Mouse (Mus musculus) ES-E14 (cell line): ENCODE results near the gene Aox1. TPM values are rescaled to one million over a fixed set of nuclear protein-coding genes. Genes with fewer than 3 reads are reported as not detected.
A peak's percentile ranks its signal among the peaks of the same experiment; 100 is the strongest.

Source experiments
- DNase-seq: peaks from one replicate; pipeline ENCODE4 v3.0.0-alpha.2; 2013; ENCODE audit warnings: low read depth, low spot score
- H3K27ac ChIP-seq: 2 replicates; pipeline ENCODE4 v1.5.1; 2012; ENCODE audit warnings: low read depth, mild to moderate bottlenecking, low read length, moderate library complexity, mixed read lengths; ENCODE audit not compliant: poor library complexity, insufficient read depth, severe bottlenecking
- H3K36me3 ChIP-seq: 2 replicates; pipeline ENCODE4 v1.6.1; 2012; ENCODE audit warnings: mild to moderate bottlenecking, low read length, moderate library complexity, mixed read lengths; ENCODE audit not compliant: control insufficient read depth, poor library complexity, insufficient read depth, severe bottlenecking
- H3K4me1 ChIP-seq, 2 experiments: fragments of 150-350 bp in 1 of 2; sonication (generic) in 1 of 2; 2 replicates each; pipeline ENCODE4 v1.6.1; 2012; ENCODE audit warnings: low read length in 2 of 2, mild to moderate bottlenecking in 1 of 2, mixed read lengths in 1 of 2; ENCODE audit not compliant: control insufficient read depth in 2 of 2, insufficient read depth in 2 of 2, poor library complexity in 1 of 2
- H3K4me3 ChIP-seq, 2 experiments: fragments of 150-350 bp in 1 of 2; sonication (generic) in 1 of 2; 2 replicates each; pipeline ENCODE4 v1.5.1; 2012; ENCODE audit warnings: low read length in 2 of 2, low read depth in 1 of 2, mild to moderate bottlenecking in 1 of 2, mixed read lengths in 1 of 2; ENCODE audit not compliant: insufficient read depth in 1 of 2, poor library complexity in 1 of 2, severe bottlenecking in 1 of 2
- H3K9ac ChIP-seq: 2 replicates; pipeline ENCODE4 v1.6.1; 2012; ENCODE audit warnings: low read depth, mild to moderate bottlenecking, low read length, mixed read lengths; ENCODE audit not compliant: poor library complexity, insufficient read depth, severe bottlenecking
- H3K9me3 ChIP-seq: fragments of 150-350 bp; sonication (generic); 2 replicates; pipeline ENCODE4 v1.6.1; 2012; ENCODE audit warnings: low read depth, mild to moderate bottlenecking, low read length; ENCODE audit not compliant: control insufficient read depth, insufficient read depth
- CHD2 ChIP-seq: IDR thresholded peaks from 2 replicates; pipeline ENCODE4 v1.6.1; 2014; ENCODE audit warnings: mild to moderate bottlenecking, low read depth, low read length, inconsistent platforms
- HCFC1 ChIP-seq: IDR thresholded peaks from 2 replicates; pipeline ENCODE4 v1.6.1; 2012; ENCODE audit warnings: low read length, inconsistent platforms, borderline replicate concordance; ENCODE audit not compliant: insufficient read depth
- MAFK ChIP-seq: IDR thresholded peaks from 2 replicates; pipeline ENCODE4 v1.6.1; 2014; ENCODE audit warnings: mild to moderate bottlenecking, low read depth, low read length, inconsistent platforms; ENCODE audit not compliant: insufficient read depth
- ZC3H11A ChIP-seq: IDR thresholded peaks from 2 replicates; pipeline ENCODE4 v1.6.1; 2012; ENCODE audit warnings: low read depth, mild to moderate bottlenecking, inconsistent platforms, low read length, borderline replicate concordance
- ZNF384 ChIP-seq: IDR thresholded peaks from 2 replicates; pipeline ENCODE4 v1.6.1; 2012; ENCODE audit warnings: low read depth, low read length, inconsistent platforms
- in situ Hi-C, 2 experiments: fragments of 600-800 bp; cut with MboI; formaldehyde crosslinking; loops; one replicate each; pipeline ENCODE4 v1.15.1; 2025; ENCODE audit warnings: low sequenced_read_pairs in 2 of 2, inconsistent platforms in 1 of 2; ENCODE audit not compliant: unreplicated experiment in 2 of 2
- total RNA-seq: library from RNA; depleted of rRNA; stranded (reverse); fragments of 300-350 nt; gene quantifications from 2 replicates; pipeline ENCODE4 v1.2.3, GENCODE M21; 2012

The Aox1 gene
- total RNA-seq, 1 experiment = 1.0 TPM

DNA sequence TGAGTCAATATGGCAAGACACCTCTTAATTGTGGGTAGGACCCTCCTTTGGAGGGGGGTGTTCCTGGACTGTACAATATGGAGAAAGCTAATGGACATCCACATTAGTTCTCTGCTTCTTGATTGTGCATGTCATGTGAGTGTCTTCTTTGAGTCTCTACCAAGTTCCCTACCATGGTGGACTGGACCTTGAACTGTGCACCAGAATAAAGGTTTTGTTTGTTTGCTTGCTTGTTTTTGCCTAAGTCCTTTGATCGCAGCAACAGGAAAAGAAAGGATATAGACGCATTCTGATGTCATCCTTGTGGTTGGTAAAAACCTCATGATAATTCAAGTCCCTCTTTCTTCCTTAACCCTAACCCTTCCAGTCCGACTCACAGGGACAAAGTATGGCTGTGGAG, 88.5 kb downstream of the Aox1 start:
- no peak for TF ChIP-seq HCFC1
- no peak for TF ChIP-seq ZC3H11A
- TF ChIP-seq MAFK = no peak
- no peak for TF ChIP-seq ZNF384
- no peak for TF ChIP-seq CHD2
- in situ Hi-C loops = no loop called here

DNA sequence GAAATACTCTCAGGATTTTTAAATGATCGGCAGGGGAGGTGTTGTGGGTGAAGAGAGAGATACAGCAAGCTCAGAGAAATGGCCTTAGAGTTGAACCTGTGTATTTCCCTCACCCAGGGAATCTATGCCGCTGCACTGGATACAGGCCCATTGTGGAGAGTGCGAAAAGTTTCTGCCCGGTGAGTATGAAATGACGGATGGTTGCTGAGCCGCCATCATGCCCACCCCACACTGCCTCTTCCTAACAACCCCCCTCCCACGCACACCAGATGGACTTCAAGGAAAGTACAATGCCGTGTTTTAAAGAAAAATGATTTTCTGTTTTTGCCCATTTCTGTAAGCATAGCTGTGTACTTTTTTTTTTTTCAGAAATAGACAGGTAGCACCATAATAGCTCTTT, 95.2 kb downstream of the Aox1 start:
- in situ Hi-C loops = no loop called here
- no peak overlapping the region for H3K27ac ChIP-seq
- no peaks in the 10 kb centered on the region for H3K36me3 ChIP-seq
- no peak overlapping the region for H3K9ac ChIP-seq
- no peak overlapping the region for H3K4me3 ChIP-seq
- H3K4me1 ChIP-seq = no peaks in the 10 kb centered on the region; a peak in 2 of 4 replicates
- TF ChIP-seq HCFC1 (no peak), CHD2 (no peak), ZC3H11A (no peak), MAFK (no peak), ZNF384 (no peak)
- no peak for DNase-seq
- no peaks in the 10 kb centered on the region for H3K9me3 ChIP-seq

More for the DNA sequence above, 88.5 kb downstream of the Aox1 start:
- H3K36me3 ChIP-seq = no peaks in the 10 kb centered on the region
- H3K4me1 ChIP-seq = no peaks in the 10 kb centered on the region; a peak in 2 of 4 replicates
- H3K9ac ChIP-seq = no peak overlapping the region
- no peaks in the 10 kb centered on the region for H3K9me3 ChIP-seq
- H3K4me3 ChIP-seq = no peak overlapping the region
- H3K27ac ChIP-seq = no peak overlapping the region
- DNase-seq = no peak

DNA sequence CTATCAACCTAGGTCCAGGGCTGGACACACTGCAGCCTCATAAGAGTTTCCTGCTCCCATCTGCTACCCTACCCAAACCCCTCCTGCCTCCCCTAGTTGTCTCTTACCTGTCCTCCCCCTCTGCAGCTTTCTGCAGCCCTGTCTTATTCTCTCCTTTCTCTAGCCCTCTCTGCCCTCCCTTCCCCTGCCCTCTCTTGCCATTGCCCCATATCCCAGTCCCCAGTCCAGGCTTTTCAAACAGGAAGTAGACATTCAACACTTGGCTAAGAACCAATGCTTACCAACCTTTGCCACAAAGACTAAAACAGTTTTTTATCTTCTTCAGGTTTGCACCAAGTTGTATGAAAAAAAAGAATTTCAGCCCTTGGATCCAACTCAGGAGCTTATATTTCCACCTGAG, 108.2 kb downstream of the Aox1 start:
- DNase-seq = no peak
- no peak overlapping the region for H3K4me3 ChIP-seq
- H3K4me1 ChIP-seq = no peaks in the 10 kb centered on the region
- in situ Hi-C loops = no loop called here
- no peaks in the 10 kb centered on the region for H3K9me3 ChIP-seq
- no peak overlapping the region for H3K9ac ChIP-seq
- TF ChIP-seq ZC3H11A (no peak), ZNF384 (no peak), MAFK (no peak), CHD2 (no peak), HCFC1 (no peak)
- H3K27ac ChIP-seq = no peak overlapping the region
- H3K36me3 ChIP-seq = no peaks in the 10 kb centered on the region

DNA sequence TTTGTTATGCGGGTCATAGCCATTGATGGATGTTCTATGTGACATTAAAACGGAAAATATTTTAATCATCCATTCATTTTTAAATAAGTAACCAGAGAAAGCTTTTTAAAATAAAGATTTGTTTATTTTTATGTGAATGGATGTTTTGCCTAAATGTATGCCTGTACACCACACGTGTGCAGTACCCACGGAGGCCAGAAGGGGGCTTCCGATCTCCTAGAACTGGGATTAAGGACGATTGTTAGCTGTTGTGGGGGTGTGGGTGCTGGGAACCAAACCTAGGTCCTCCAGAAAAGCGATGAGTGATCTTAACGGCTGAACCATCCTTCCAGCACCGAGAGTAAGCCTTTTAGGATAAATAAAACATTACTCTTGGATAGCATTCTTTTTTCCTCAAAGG, 109.3 kb downstream of the Aox1 start:
- no peak for TF ChIP-seq MAFK
- TF ChIP-seq HCFC1 = no peak; the same call in 1 of the 2 replicates
- no peak for TF ChIP-seq CHD2
- TF ChIP-seq ZNF384 = no peak
- TF ChIP-seq ZC3H11A = no peak
- peak; percentile 31 for DNase-seq
- H3K4me1 ChIP-seq = no peaks in the 10 kb centered on the region
- H3K27ac ChIP-seq = no peak overlapping the region
- no peaks in the 10 kb centered on the region for H3K36me3 ChIP-seq
- in situ Hi-C loops = no loop called here
- no peak overlapping the region for H3K9ac ChIP-seq
- H3K9me3 ChIP-seq = no peaks in the 10 kb centered on the region
- H3K4me3 ChIP-seq = no peak overlapping the region

DNA sequence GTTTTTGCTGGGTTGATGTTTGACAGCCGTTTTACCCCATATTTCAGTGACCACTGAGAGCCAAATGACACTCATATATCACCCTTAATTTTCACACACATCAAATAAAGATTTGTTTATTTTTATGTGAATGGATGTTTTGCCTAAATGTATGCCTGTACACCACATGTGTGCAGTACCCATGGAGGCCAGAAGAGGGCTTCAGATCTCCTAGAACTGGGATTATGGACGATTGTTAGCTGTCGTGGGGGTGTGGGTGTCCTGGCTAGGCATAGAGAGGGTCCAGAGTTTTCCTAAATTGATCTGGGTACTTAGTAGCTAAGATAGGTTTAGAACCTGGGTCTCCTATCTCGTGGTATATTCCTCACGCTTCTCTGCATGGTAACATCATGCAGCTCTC, 110.9 kb downstream of the Aox1 start:
- no peak for TF ChIP-seq MAFK
- TF ChIP-seq CHD2 = no peak
- no peak for TF ChIP-seq ZC3H11A
- no peak overlapping the region for H3K9ac ChIP-seq
- in situ Hi-C loops = loop anchor here in 1 of 2 experiments (10.0 kb wide), 1 partner anchor 154 kb away; no protein-coding TSS in a partner anchor
- no peak overlapping the region for H3K4me3 ChIP-seq
- no peak overlapping the region for H3K27ac ChIP-seq
- no peak for DNase-seq
- no peaks in the 10 kb centered on the region for H3K36me3 ChIP-seq
- no peaks in the 10 kb centered on the region for H3K4me1 ChIP-seq
- no peaks in the 10 kb centered on the region for H3K9me3 ChIP-seq
